Mouse (Mus musculus) cerebellum, postnatal 10 days (tissue): Measurements from ENCODE around the gene Srrt.

Experiments used
- DNase-seq, 2 experiments: peaks; one replicate each; pipeline ENCODE4 v3.0.0; 2021; ENCODE audit warnings: mixed read lengths in 2 of 2

Gene Srrt

DNA sequence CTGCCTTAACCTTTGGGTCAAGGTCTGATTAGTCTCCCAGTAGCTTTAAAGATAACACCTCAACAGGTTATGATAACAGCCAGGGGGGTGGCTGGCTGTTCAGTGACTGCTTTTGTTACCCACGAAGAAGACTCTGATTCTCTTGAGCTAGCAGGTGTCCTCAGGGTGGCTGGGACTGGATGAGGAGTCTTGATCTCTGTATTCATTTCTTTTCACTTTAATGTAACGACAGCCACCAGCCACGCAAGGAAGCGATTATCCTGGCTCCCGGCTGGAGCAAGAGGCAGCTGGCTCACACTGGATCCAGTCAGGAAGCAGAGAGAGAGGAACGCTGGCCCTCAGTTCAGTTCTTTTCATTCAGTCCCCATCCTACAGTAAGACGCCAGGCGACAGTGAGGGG, 29.7 kb upstream of the Srrt start:
- DNase-seq, result no peak

GRCm38 (mm10) chr5:137335066-137335465, 27.6 kb upstream of the Srrt start:
- no peak for DNase-seq

GRCm38 (mm10) chr5:137334317-137334716, 26.8 kb upstream of the Srrt start:
- DNase-seq, result no peak

DNA sequence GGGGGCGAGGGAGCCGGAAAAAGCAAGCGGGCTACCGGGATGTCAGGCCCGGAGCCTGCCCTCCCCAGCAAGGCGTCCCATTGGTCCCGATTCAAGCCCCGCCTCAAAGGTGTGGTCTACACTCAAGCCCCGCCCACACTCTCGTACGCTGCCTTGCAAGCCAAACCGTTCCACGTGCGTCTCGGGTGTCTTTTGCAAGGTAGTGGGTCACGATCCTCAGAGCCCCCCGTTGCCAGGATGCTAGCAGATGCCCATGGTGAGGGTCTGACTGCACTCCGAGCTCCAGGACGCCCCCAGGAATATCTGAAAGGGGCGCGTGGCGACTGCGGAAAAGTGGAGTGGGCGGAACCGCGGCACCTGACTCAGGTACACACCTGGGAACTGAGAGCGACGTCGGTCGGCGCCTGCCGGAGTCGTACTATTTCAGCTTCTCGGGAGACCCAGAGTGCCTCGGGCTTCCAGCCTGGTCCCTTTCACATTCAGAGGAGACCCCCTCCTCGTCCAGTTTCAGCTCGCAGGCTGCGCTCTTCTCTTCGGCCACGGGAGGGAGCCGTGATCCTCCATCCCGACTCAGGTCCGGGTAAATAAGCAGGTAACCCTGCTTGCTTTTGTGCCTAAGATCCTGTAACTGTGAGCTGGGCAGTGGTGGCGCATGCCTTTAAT, 26.2 kb upstream of the Srrt start, which contains the start of gene Slc12a9:
Slc12a9 (minus strand) TSS at position 86 of the 663 bp plus-strand sequence.
- DNase-seq, result peak; percentile 98 to 99

DNA sequence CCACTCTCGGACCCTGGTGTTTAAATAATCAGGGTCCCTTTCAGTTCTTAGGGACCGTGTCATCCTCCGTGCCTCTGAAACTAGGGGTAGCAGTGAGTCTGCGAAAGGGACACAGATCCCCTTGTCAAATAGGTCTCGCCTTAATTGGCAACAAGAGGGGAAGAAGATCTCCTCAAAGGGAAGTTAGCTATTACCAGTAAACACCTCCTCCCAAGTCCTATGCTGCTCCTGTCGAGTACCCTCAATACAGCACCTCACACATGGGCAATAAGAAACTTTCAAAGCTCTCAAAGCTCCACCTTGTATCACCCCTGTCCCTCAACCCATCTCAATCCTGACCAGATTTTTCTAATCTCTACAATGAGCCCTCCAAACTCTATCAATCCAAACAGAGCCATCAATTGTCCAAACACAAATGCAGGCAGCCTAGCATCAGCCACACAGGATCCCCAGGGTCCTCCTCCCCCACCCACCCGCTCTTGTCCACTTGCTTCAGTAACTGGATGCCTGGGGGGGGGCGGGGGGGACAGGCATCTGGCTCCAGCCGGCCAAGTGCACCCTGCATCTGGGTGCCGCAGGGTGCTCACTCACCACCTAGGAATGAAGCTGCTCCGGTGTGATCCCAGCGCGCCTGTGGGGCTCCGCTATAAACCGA, 25.5 kb upstream of the Srrt start:
- no peak for DNase-seq

DNA sequence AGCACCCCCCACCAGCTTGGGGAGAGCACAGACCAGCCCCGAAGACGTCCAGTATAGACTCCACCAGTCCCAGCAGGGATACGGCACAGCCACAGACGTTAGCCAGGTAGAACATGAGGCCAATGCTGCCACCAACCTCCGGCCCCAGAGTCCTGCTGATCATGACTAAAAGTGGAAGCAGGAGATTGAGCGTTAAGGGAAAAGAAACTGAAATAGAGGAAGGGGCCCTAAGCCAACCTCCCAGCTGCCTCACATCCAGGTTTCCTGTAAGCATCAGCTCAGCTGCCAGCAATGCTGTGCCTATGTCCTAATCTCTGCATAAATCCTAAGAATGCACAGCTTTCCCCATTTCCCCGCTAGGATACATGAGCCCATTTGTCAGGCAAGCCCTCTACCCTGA, 23.4 kb upstream of the Srrt start:
- DNase-seq, result no peak

GRCm38 (mm10) chr5:137320996-137321395, 13.5 kb upstream of the Srrt start:
- DNase-seq, result no peak

DNA sequence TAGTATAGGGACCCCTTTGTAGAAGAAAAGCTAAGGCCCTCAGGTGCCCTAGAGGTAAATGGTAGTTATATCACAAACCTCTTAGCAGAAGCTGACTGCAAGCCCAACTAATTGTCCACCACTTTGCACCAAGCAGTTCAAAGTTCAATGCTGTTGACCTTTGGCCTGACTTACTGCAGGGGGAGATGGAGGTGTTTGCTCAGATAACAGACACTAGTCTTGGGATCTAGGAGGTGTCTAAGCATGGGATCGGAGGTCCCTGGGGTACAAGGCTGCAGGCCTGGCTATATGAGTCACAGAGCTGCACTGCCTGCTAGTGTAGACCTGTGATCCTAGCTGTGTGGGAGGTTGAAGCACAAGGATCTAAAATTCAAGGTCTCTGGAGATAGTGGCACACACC, 11.1 kb upstream of the Srrt start:
- DNase-seq, result no peak

GRCm38 (mm10) chr5:137317361-137317760, 9.9 kb upstream of the Srrt start:
- DNase-seq, result no peak

DNA sequence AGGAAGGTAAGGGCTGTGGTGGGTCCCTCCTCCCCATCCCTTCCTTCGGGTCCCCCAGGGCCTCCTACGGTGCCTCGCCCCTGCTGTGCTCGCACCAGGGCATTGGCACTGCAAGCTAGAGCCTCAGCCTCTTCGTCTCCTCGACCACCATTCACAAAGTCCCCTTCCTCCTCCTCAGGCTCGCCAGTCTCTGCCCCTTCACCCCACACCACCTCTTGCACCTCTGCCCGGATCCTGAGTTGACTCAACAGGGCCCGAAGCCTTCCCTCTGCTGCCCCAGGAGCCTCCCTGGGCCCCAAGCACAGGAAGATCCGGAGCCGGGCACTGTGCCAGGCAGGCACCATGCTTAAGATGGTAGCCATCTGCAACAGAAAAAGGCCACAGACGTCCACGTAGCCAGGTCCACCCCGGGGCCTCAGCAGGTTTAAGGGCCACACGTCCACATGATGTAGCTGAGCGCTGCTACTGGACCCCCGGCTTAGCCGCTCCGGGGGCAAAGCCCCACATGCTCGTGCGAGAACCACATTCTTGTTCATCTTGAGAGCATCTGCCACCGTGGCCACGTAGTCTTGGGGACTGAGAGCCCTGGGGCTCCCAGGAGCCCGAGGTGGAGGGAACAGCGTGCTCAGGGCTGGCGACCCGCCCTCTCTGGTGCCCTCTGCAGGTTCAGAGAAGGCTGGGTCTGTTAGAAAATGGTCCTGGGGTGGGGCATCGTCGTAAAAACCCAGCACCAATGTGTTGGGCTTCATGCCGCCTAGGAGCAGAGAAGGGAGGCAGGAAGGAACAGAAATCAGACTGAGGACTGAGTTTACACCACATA, 7.8 kb upstream of the Srrt start:
- DNase-seq, result peak; percentile 64 to 66

- peak; percentile 70 to 76 for DNase-seq
Observed at GRCm38 (mm10) chr5:137314193-137315083, 7.0 kb upstream of the Srrt start, which contains the start of gene Trip6. Gene Trip6 (minus strand): TSS chr5:137314404.

- DNase-seq, result no peak
Observed at GRCm38 (mm10) chr5:137313466-137314192, 6.2 kb upstream of the Srrt start.

DNA sequence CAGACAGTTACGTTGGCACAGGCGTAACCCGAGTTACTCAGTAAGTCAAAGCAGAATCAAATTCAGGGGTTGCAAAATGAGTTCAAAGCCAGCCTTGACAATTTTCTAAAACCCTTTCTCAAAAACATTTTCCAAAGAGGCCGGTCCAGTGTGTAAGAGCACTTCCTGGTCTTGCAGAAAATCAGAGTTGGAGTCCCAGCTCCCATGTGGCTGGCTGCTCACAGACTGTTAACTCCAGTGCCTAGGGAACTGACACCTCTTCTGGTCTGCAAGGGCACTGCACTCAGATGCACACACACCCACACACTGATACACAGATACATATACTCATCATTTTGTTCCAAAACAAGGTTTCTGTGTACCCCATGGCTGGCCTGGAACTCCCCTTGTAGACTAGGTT, 882 bp upstream of the Srrt start:
- peak; percentile 9 to 27 for DNase-seq

- DNase-seq, result no peak
Observed at GRCm38 (mm10) chr5:137306439-137307005, 952 bp downstream of the Srrt start.

DNA sequence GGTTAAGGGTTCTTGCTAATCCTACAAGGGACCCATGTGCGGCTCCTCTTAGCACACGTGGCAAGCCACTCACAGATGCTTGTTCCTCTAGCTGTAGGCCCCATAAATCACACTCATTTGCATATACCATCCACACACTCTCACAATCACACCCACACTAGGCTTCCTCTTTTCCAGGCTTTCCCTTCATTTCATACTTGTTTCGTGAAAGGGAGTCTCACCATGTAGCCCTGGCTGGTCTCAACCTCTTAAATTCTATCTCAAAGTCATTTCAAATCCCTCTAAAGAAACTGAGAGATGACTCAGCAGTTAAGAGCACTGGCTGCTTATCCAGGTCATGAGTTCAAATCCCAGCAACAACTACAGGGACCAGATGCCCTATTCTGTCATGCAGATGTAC, 1.7 kb downstream of the Srrt start:
- DNase-seq, result no peak

- no peak for DNase-seq
Observed at GRCm38 (mm10) chr5:137304816-137305215, 2.7 kb downstream of the Srrt start.

GRCm38 (mm10) chr5:137304165-137304564, 3.3 kb downstream of the Srrt start:
- no peak for DNase-seq

DNA sequence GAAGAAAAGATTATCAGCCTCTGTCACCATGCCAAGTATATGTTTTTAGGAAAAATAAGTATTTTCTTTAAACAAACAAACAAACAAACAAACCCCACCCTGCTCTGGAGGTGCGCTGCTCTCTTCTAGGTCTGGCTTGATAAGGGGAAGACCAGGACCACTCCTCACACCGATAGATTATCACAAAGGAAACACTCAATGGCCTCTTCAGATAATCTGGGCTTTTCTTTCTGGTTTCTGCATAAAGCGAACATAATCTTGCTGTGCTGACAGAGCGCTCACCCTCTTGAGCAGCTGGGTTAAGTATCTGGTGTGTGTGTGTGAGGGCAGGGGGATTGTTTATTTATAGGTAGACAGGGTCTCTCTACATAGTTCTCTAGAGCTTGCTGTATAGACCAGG, 3.9 kb downstream of the Srrt start:
- no peak for DNase-seq

DNA sequence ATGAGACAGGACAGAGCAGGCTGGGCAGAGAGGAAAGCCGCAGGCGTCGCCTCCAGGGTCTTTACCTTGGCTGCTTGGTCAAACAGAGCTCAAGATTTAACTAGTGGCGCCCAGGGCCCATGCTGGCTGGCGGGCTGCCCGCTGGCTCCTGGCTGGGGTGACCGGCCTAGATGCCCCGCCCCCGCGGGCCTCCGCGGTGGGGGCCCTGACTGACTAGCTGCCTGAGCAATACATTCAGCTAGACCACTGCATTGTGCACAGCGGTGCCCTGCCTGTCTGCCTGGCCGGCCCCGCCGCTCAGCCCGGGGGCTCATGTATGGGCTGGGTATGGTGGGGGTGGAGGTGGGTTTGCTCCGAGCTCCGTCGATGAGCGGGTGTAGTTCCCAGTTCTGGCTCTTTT, 6.2 kb downstream of the Srrt start:
- DNase-seq, result peak; percentile 53 to 62

GRCm38 (mm10) chr5:137299240-137299639, 8.2 kb downstream of the Srrt start:
- no peak for DNase-seq

DNA sequence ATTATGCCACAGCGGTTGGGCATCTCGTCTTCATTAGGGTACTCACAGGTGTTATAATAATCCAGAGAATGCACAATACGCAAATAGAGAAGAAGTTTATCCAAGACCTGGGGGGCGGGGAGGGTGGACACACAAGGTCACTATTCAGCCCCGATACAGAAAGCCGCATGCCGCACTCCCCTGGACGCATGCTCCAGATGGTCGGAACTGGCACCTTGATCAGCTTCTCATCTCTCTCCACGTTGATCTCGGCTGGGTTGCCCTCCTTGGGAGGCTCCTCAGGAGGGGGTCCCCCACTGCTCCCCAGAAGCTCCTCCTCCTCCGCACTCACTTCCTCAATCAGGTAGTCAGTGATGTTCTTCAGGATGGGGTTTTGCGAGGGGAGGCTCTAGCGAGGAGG, 10.3 kb downstream of the Srrt start:
- DNase-seq, result peak in 1 of 2 experiments; percentile 15

GRCm38 (mm10) chr5:137295712-137296111, 11.8 kb downstream of the Srrt start:
- peak in 1 of 2 experiments; percentile 19 for DNase-seq
